Mouse (Mus musculus) stomach, embryonic 15.5 days (tissue): Measurements from ENCODE around the gene Mylip. TPM values are rescaled to one million over a fixed set of nuclear protein-coding genes. Genes with fewer than 3 reads are reported as not detected.

Experiments
- ATAC-seq: fragments of 200-750 bp; cut with Nextera tagmentation; 2 replicates; pipeline ENCODE4 v1.8.0; 2017; ENCODE audit warnings: low read depth, moderate number of reproducible peaks, moderate TSS enrichment; ENCODE audit not compliant: insufficient read depth, low FRiP score
- H3K27ac ChIP-seq: fragments of 300-500 bp; sonication (generic); 2 replicates; pipeline ENCODE4 v1.5.1; 2015; ENCODE audit warnings: mild to moderate bottlenecking, inconsistent platforms
- H3K27me3 ChIP-seq: fragments of 300-500 bp; sonication (generic); replicated peaks from 2 replicates; pipeline ENCODE4 v1.6.1; 2015; ENCODE audit warnings: inconsistent platforms
- H3K36me3 ChIP-seq: fragments of 300-500 bp; sonication (generic); 2 replicates; pipeline ENCODE4 v1.6.1; 2015; ENCODE audit warnings: inconsistent platforms
- H3K4me1 ChIP-seq: fragments of 300-500 bp; sonication (generic); 2 replicates; pipeline ENCODE4 v1.6.1; 2015; ENCODE audit warnings: inconsistent platforms
- H3K4me2 ChIP-seq: fragments of 300-500 bp; sonication (generic); 2 replicates; pipeline ENCODE4 v1.6.1; 2015; ENCODE audit warnings: mild to moderate bottlenecking, inconsistent platforms
- H3K4me3 ChIP-seq: fragments of 300-500 bp; sonication (generic); replicated peaks from 2 replicates; pipeline ENCODE4 v1.5.1; 2015; ENCODE audit warnings: inconsistent platforms
- H3K9ac ChIP-seq: fragments of 300-500 bp; sonication (generic); 2 replicates; pipeline ENCODE4 v1.6.1; 2015; ENCODE audit warnings: inconsistent platforms
- H3K9me3 ChIP-seq: fragments of 300-500 bp; sonication (generic); 2 replicates; pipeline ENCODE4 v1.6.1; 2016; ENCODE audit warnings: inconsistent platforms
- WGBS: fragments of 180-500 bp; shearing (Covaris S2); methylation state at CpG from one replicate; pipeline ENCODE4 v1.1.7; 2015; 5-methylcytosine and 5-hydroxymethylcytosine counted together
- polyA plus RNA-seq: library from polyadenylated mRNA; unstranded; fragments of >200 nt; fragmentation: Nextera tagmentation; extraction: Ambion mirVana; gene quantifications from 2 replicates; pipeline ENCODE4 v1.2.1, GENCODE M21; 2015

The Mylip gene
- polyA plus RNA-seq: 11.6 and 12.2 TPM in 2 replicates

- peak within 1 kb of the TSS; percentile 74; the same call in 1 of the 2 replicates for H3K27ac ChIP-seq
Observed at GRCm38 (mm10) chr13:45389448-45390311, at the start of gene Mylip. Gene Mylip (plus strand): TSS chr13:45389742.

GRCm38 (mm10) chr13:45341991-45342390, 47.6 kb upstream of the Mylip start:
- Histone ChIP-seq H3K4me1 (no peaks in the 10 kb centered on the region), H3K9ac (no peak overlapping the region), H3K27ac (no peak overlapping the region), H3K4me3 (no peak overlapping the region), H3K27me3 (no peaks in the 10 kb centered on the region), H3K36me3 (no peaks in the 10 kb centered on the region), H3K4me2 (no peak overlapping the region), H3K9me3 (no peaks in the 10 kb centered on the region)
- no peak for ATAC-seq

More at GRCm38 (mm10) chr13:45389448-45390311, at the start of gene Mylip:
- H3K9me3 ChIP-seq: no peaks in the 10 kb centered on the region
- no peaks in the 10 kb centered on the region for H3K36me3 ChIP-seq
- peak within 1 kb of the TSS; percentile 64 for H3K4me3 ChIP-seq
- peaks cover 6% of the 10 kb centered on the region for H3K4me1 ChIP-seq
- H3K27me3 ChIP-seq: no peaks in the 10 kb centered on the region
- ATAC-seq: peak; percentile 95
- peak within 1 kb of the TSS; percentile 91 for H3K4me2 ChIP-seq
- under 1% methylated on average over 72 of the region's 81 CpGs for WGBS
- peak within 1 kb of the TSS; percentile 61 for H3K9ac ChIP-seq

- Histone ChIP-seq H3K27me3 (no peaks in the 10 kb centered on the region), H3K4me2 (no peak overlapping the region), H3K9me3 (no peaks in the 10 kb centered on the region), H3K9ac (no peak overlapping the region), H3K4me3 (no peak overlapping the region), H3K36me3 (no peaks in the 10 kb centered on the region), H3K4me1 (no peaks in the 10 kb centered on the region), H3K27ac (no peak overlapping the region)
- WGBS: 89% methylated on average over 6 of the region's 6 CpGs
- ATAC-seq: no peak
Observed at GRCm38 (mm10) chr13:45343541-45343940, 46.0 kb upstream of the Mylip start.

- no peak for ATAC-seq
- Histone ChIP-seq H3K9ac (no peak overlapping the region), H3K27ac (no peak overlapping the region), H3K36me3 (no peaks in the 10 kb centered on the region), H3K27me3 (no peaks in the 10 kb centered on the region), H3K4me2 (no peak overlapping the region), H3K4me3 (no peak overlapping the region), H3K9me3 (no peaks in the 10 kb centered on the region), H3K4me1 (no peaks in the 10 kb centered on the region)
- 55% methylated on average over 4 of the region's 4 CpGs for WGBS
Observed at GRCm38 (mm10) chr13:45343966-45344365, 45.6 kb upstream of the Mylip start.

GRCm38 (mm10) chr13:45345471-45346159, 43.9 kb upstream of the Mylip start:
- no peaks in the 10 kb centered on the region for H3K4me1 ChIP-seq
- 23% methylated on average over 14 of the region's 14 CpGs for WGBS
- H3K27ac ChIP-seq: peak overlapping the region; percentile 18; the same call in 1 of the 2 replicates
- ATAC-seq: no peak
- no peaks in the 10 kb centered on the region for H3K27me3 ChIP-seq
- H3K36me3 ChIP-seq: no peaks in the 10 kb centered on the region
- H3K4me2 ChIP-seq: no peak overlapping the region
- no peaks in the 10 kb centered on the region for H3K9me3 ChIP-seq
- no peak overlapping the region for H3K9ac ChIP-seq
- no peak overlapping the region for H3K4me3 ChIP-seq

- Histone ChIP-seq H3K4me2 (no peak overlapping the region), H3K36me3 (no peaks in the 10 kb centered on the region), H3K4me3 (no peak overlapping the region), H3K27ac (no peak overlapping the region), H3K9me3 (no peaks in the 10 kb centered on the region), H3K9ac (no peak overlapping the region), H3K4me1 (no peaks in the 10 kb centered on the region), H3K27me3 (no peaks in the 10 kb centered on the region)
- ATAC-seq: no peak
- 73% methylated on average over 5 of the region's 5 CpGs for WGBS
Observed at GRCm38 (mm10) chr13:45351483-45351882, 38.1 kb upstream of the Mylip start.

- 78% methylated on average over 2 of the region's 2 CpGs for WGBS
- no peak for ATAC-seq
- H3K27ac ChIP-seq: no peak overlapping the region
- H3K4me1 ChIP-seq: no peaks in the 10 kb centered on the region
- H3K4me2 ChIP-seq: no peak overlapping the region
- H3K36me3 ChIP-seq: no peaks in the 10 kb centered on the region
- no peaks in the 10 kb centered on the region for H3K27me3 ChIP-seq
- no peak overlapping the region for H3K9ac ChIP-seq
- H3K9me3 ChIP-seq: no peaks in the 10 kb centered on the region
- no peak overlapping the region for H3K4me3 ChIP-seq
Observed at GRCm38 (mm10) chr13:45354824-45355223, 34.7 kb upstream of the Mylip start.

GRCm38 (mm10) chr13:45358208-45358607, 31.3 kb upstream of the Mylip start:
- H3K4me1 ChIP-seq: no peaks in the 10 kb centered on the region
- WGBS: 74% methylated on average over 5 of the region's 5 CpGs
- ATAC-seq: no peak
- no peak overlapping the region for H3K27ac ChIP-seq
- H3K27me3 ChIP-seq: no peaks in the 10 kb centered on the region
- H3K4me2 ChIP-seq: no peak overlapping the region
- no peak overlapping the region for H3K4me3 ChIP-seq
- H3K36me3 ChIP-seq: no peaks in the 10 kb centered on the region
- H3K9ac ChIP-seq: no peak overlapping the region
- no peaks in the 10 kb centered on the region for H3K9me3 ChIP-seq

GRCm38 (mm10) chr13:45358676-45359323, 30.7 kb upstream of the Mylip start:
- ATAC-seq: no peak
- no peak overlapping the region for H3K4me2 ChIP-seq
- H3K4me3 ChIP-seq: no peak overlapping the region
- 44% methylated on average over 13 of the region's 13 CpGs for WGBS
- H3K27ac ChIP-seq: no peak overlapping the region
- H3K4me1 ChIP-seq: no peaks in the 10 kb centered on the region
- no peak overlapping the region for H3K9ac ChIP-seq
- H3K27me3 ChIP-seq: no peaks in the 10 kb centered on the region
- H3K36me3 ChIP-seq: no peaks in the 10 kb centered on the region
- H3K9me3 ChIP-seq: no peaks in the 10 kb centered on the region

GRCm38 (mm10) chr13:45365788-45366187, 23.8 kb upstream of the Mylip start:
- ATAC-seq: no peak
- H3K4me3 ChIP-seq: no peak overlapping the region
- no peak overlapping the region for H3K4me2 ChIP-seq
- WGBS: 75% methylated on average over 10 of the region's 10 CpGs
- no peaks in the 10 kb centered on the region for H3K9me3 ChIP-seq
- no peak overlapping the region for H3K27ac ChIP-seq
- H3K27me3 ChIP-seq: no peaks in the 10 kb centered on the region
- no peaks in the 10 kb centered on the region for H3K4me1 ChIP-seq
- H3K9ac ChIP-seq: no peak overlapping the region
- no peaks in the 10 kb centered on the region for H3K36me3 ChIP-seq

GRCm38 (mm10) chr13:45371673-45372072, 17.9 kb upstream of the Mylip start:
- Histone ChIP-seq H3K9ac (no peak overlapping the region), H3K4me3 (no peak overlapping the region), H3K36me3 (no peaks in the 10 kb centered on the region), H3K27ac (no peak overlapping the region), H3K4me1 (no peaks in the 10 kb centered on the region), H3K27me3 (no peaks in the 10 kb centered on the region), H3K4me2 (no peak overlapping the region), H3K9me3 (no peaks in the 10 kb centered on the region)
- ATAC-seq: no peak
- 69% methylated on average over 2 of the region's 2 CpGs for WGBS

- Histone ChIP-seq H3K4me1 (no peaks in the 10 kb centered on the region), H3K4me2 (no peak overlapping the region), H3K36me3 (no peaks in the 10 kb centered on the region), H3K4me3 (no peak overlapping the region), H3K9me3 (no peaks in the 10 kb centered on the region), H3K27ac (no peak overlapping the region), H3K27me3 (no peaks in the 10 kb centered on the region), H3K9ac (no peak overlapping the region)
- ATAC-seq: no peak
- 73% methylated on average over 2 of the region's 2 CpGs for WGBS
Observed at GRCm38 (mm10) chr13:45372456-45372855, 17.1 kb upstream of the Mylip start.
